Mouse (Mus musculus): ENCODE results near the gene Syt7.

DNA sequence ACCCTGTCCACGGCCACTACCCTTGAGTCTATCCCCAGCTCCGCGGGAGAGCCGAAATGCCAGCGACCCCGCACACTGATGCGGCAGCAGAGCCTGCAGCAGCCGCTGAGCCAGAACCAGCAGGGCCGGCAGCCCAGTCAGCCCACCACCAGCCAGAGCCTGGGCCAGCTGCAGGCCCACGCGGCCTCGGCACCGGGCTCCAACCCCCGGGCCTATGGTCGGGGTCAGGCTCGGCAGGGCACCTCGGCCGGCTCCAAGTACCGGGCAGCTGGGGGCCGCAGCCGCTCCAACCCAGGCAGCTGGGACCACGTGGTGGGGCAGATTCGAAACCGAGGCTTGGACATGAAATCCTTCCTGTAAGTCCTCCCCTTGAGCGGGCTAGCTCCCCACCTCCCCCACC is 37.4 kb downstream of the Syt7 start:
- no peak for TF ChIP-seq POLR2A (IDR thresholded peaks at IDR 0.05; ENCODE audit: borderline replicate concordance, extremely low read depth, insufficient read depth, insufficient read length, poor library complexity, severe bottlenecking)
- no peak for TF ChIP-seq CTCF (IDR thresholded peaks at IDR 0.05; ENCODE audit: borderline replicate concordance, extremely low read depth, insufficient read depth, insufficient read length)

All from brain, embryonic 14.5 days (tissue).